Mouse (Mus musculus): ENCODE measurements around the gene Hmx2. TPM values are rescaled to one million over a fixed set of nuclear protein-coding genes. Genes with fewer than 3 reads are reported as not detected.

The Hmx2 gene
- polyA plus RNA-seq, 1 experiment from 2014 or later, result not detected

Other genes with a start within 250 kb of the Hmx2 start
- 0.62 and 0.68 TPM in 2 replicates for gene Cuzd1, start 226.5 kb upstream of the Hmx2 start, polyA plus RNA-seq (2015; fragmentation: Nextera tagmentation; extraction: Ambion mirVana)
- not detected in 2 replicates for gene Fam24b, start 219.3 kb upstream of the Hmx2 start, polyA plus RNA-seq (2015; fragmentation: Nextera tagmentation; extraction: Ambion mirVana)
- gene Fam24a, start 214.9 kb upstream of the Hmx2 start, polyA plus RNA-seq (2015; fragmentation: Nextera tagmentation; extraction: Ambion mirVana), result not detected in 2 replicates
- gene 2310057M21Rik, start 186.0 kb upstream of the Hmx2 start, polyA plus RNA-seq (2015; fragmentation: Nextera tagmentation; extraction: Ambion mirVana), result 15.4 and 16.1 TPM in 2 replicates
- gene Pstk, start 177.6 kb upstream of the Hmx2 start, polyA plus RNA-seq (2015; fragmentation: Nextera tagmentation; extraction: Ambion mirVana), result 79.6 and 84.9 TPM in 2 replicates
- 8.6 and 8.7 TPM in 2 replicates for gene Ikzf5, start 138.3 kb upstream of the Hmx2 start, polyA plus RNA-seq (2015; fragmentation: Nextera tagmentation; extraction: Ambion mirVana)
- gene Acadsb, start 138.2 kb upstream of the Hmx2 start, polyA plus RNA-seq (2015; fragmentation: Nextera tagmentation; extraction: Ambion mirVana), result 93.0 and 94.9 TPM in 2 replicates
- not detected in 2 replicates for gene Hmx3, start 5.9 kb upstream of the Hmx2 start, polyA plus RNA-seq (2015; fragmentation: Nextera tagmentation; extraction: Ambion mirVana)
- gene Bub3, start 11.4 kb downstream of the Hmx2 start, polyA plus RNA-seq (2015; fragmentation: Nextera tagmentation; extraction: Ambion mirVana), result 111 and 135 TPM in 2 replicates